Mouse (Mus musculus): ENCODE measurements at regions not wholly inside any gene's neighbourhood (a gene's known extent, or its start where the extent isn't known, plus 50 kb on each side); places are given as distances from the start of the nearest gene placed in this dataset.

DNA sequence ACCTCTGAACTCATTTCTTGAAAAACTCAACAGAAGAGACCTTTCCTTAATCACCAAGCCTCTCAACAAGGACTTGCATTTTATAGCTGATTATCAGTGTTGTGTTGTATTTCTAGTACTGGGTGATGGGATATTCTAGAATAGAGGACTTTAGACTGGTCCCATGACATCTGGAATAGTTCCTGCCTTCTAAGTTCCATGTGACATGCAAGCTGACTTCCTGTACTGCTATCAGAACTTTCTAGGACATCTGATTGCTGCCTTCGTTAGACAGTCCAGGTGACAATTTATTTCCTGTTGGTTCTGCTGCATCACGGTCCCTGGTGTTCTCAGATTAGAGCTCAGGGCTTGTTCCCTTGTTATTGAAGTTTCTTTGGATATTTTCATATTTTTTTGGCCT, 465.5 kb downstream of the Bnc2 start:
- Histone ChIP-seq H3K4me3 (ENCODE audit: insufficient read depth, low read depth, low read length) (no peak overlapping the region), H3K79me2 (ENCODE audit: control insufficient read depth, insufficient read depth, low read length) (no peaks in the 10 kb centered on the region), H3K27me3 (ENCODE audit: control insufficient read depth, insufficient read depth, low read length) (no peaks in the 10 kb centered on the region), H3K27ac (replicated peaks; ENCODE audit: insufficient read depth, low read depth, low read length) (no peak overlapping the region), H3K4me1 (ENCODE audit: control insufficient read depth, insufficient read depth, low read length) (no peaks in the 10 kb centered on the region; the same call in 1 of the 2 replicates), H3K36me3 (ENCODE audit: control insufficient read depth, insufficient read depth, low read length) (no peaks in the 10 kb centered on the region), H3K9ac (ENCODE audit: low read depth, low read length) (no peak overlapping the region)
- 86% methylated on average over 2 of the region's 2 CpGs for WGBS
- no peak for DNase-seq (ENCODE audit: extremely low read depth, low read depth, low spot score)
- TF ChIP-seq POLR2A (IDR thresholded peaks at IDR 0.05; ENCODE audit: extremely low read depth, insufficient read depth, low read length) (no peak), CTCF (IDR thresholded peaks at IDR 0.05; ENCODE audit: low read depth, low read length) (no peak)

GRCm38 (mm10) chr4:84211311-84211875, 463.7 kb downstream of the Bnc2 start:
- Histone ChIP-seq H3K27ac (replicated peaks; ENCODE audit: insufficient read depth, low read depth, low read length) (no peak overlapping the region), H3K79me2 (ENCODE audit: control insufficient read depth, insufficient read depth, low read length) (no peaks in the 10 kb centered on the region), H3K4me3 (ENCODE audit: insufficient read depth, low read depth, low read length) (no peak overlapping the region), H3K4me1 (ENCODE audit: control insufficient read depth, insufficient read depth, low read length) (no peaks in the 10 kb centered on the region), H3K9ac (ENCODE audit: low read depth, low read length) (no peak overlapping the region), H3K27me3 (ENCODE audit: control insufficient read depth, insufficient read depth, low read length) (no peaks in the 10 kb centered on the region), H3K36me3 (ENCODE audit: control insufficient read depth, insufficient read depth, low read length) (no peaks in the 10 kb centered on the region)
- no peak for TF ChIP-seq CTCF (IDR thresholded peaks at IDR 0.05; ENCODE audit: low read depth, low read length)
- no peak for TF ChIP-seq POLR2A (IDR thresholded peaks at IDR 0.05; ENCODE audit: extremely low read depth, insufficient read depth, low read length)
- 86% methylated on average over 11 of the region's 11 CpGs for WGBS
- no peak for DNase-seq (ENCODE audit: extremely low read depth, low read depth, low spot score)

- DNase-seq (ENCODE audit: extremely low read depth, low read depth, low spot score) = no peak
- no peak overlapping the region for H3K4me3 ChIP-seq (ENCODE audit: insufficient read depth, low read depth, low read length)
- no peaks in the 10 kb centered on the region for H3K4me1 ChIP-seq (ENCODE audit: control insufficient read depth, insufficient read depth, low read length)
- 73% methylated on average over 6 of the region's 6 CpGs for WGBS
- no peaks in the 10 kb centered on the region for H3K27me3 ChIP-seq (ENCODE audit: control insufficient read depth, insufficient read depth, low read length)
- TF ChIP-seq POLR2A (IDR thresholded peaks at IDR 0.05; ENCODE audit: extremely low read depth, insufficient read depth, low read length) (no peak), CTCF (IDR thresholded peaks at IDR 0.05; ENCODE audit: low read depth, low read length) (no peak)
- no peak overlapping the region for H3K9ac ChIP-seq (ENCODE audit: low read depth, low read length)
- H3K36me3 ChIP-seq (ENCODE audit: control insufficient read depth, insufficient read depth, low read length) = no peaks in the 10 kb centered on the region
- H3K27ac ChIP-seq (replicated peaks; ENCODE audit: insufficient read depth, low read depth, low read length) = no peak overlapping the region
- H3K79me2 ChIP-seq (ENCODE audit: control insufficient read depth, insufficient read depth, low read length) = no peaks in the 10 kb centered on the region
These were observed 463.1 kb downstream of the Bnc2 start for GRCm38 (mm10) chr4:84212004-84212403.

DNA sequence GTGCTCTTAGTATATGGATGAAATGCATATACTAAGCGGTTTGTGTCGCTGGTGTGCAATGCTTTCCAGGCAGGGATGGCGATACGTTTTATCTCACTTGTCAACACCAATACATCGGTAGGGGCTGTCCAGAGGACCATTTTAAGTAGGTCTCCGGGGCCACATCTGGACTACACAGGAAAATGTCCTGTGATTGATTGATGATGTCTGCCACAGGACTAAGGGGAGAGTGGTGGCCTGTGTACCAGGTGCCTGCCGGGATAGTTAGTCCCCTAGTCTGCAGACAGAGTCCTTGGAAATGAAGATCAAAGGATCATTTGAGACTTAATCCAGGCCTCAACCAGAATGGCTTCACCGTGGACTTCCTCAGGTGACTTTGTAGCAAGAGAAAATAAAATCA, 460.6 kb downstream of the Bnc2 start:
- Histone ChIP-seq H3K4me3 (ENCODE audit: insufficient read depth, low read depth, low read length) (no peak overlapping the region), H3K4me1 (ENCODE audit: control insufficient read depth, insufficient read depth, low read length) (no peaks in the 10 kb centered on the region), H3K9ac (ENCODE audit: low read depth, low read length) (no peak overlapping the region), H3K27me3 (ENCODE audit: control insufficient read depth, insufficient read depth, low read length) (no peaks in the 10 kb centered on the region), H3K79me2 (ENCODE audit: control insufficient read depth, insufficient read depth, low read length) (no peaks in the 10 kb centered on the region), H3K27ac (replicated peaks; ENCODE audit: insufficient read depth, low read depth, low read length) (no peak overlapping the region), H3K36me3 (ENCODE audit: control insufficient read depth, insufficient read depth, low read length) (no peaks in the 10 kb centered on the region)
- WGBS = 87% methylated on average over 8 of the region's 8 CpGs
- no peak for TF ChIP-seq POLR2A (IDR thresholded peaks at IDR 0.05; ENCODE audit: extremely low read depth, insufficient read depth, low read length)
- no peak for TF ChIP-seq CTCF (IDR thresholded peaks at IDR 0.05; ENCODE audit: low read depth, low read length)
- DNase-seq (ENCODE audit: extremely low read depth, low read depth, low spot score) = no peak

DNA sequence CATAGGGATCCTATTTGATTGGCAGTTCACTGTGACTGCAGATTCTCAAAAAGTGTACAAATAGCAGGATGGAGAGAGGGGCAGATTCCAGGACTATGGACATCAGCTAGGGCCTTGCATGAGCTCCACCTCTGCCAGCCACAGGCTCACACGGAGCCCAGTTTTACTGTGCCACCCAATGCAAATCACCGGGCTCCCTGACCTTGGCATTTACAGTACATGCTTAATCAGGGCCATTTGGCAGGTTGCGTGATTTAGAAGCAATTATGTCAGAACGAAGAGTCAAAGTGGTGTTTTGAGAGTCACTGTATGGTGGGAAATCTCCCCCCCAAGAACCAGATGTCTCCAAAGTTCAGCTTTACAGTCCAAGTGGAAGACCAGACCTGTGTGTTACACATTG, 456.1 kb downstream of the Bnc2 start:
- H3K4me1 ChIP-seq (ENCODE audit: control insufficient read depth, insufficient read depth, low read length) = no peaks in the 10 kb centered on the region
- 88% methylated on average over 4 of the region's 4 CpGs for WGBS
- no peak overlapping the region for H3K9ac ChIP-seq (ENCODE audit: low read depth, low read length)
- no peak for DNase-seq (ENCODE audit: extremely low read depth, low read depth, low spot score)
- no peak overlapping the region for H3K27ac ChIP-seq (replicated peaks; ENCODE audit: insufficient read depth, low read depth, low read length)
- no peaks in the 10 kb centered on the region for H3K27me3 ChIP-seq (ENCODE audit: control insufficient read depth, insufficient read depth, low read length)
- no peak overlapping the region for H3K4me3 ChIP-seq (ENCODE audit: insufficient read depth, low read depth, low read length)
- TF ChIP-seq POLR2A (IDR thresholded peaks at IDR 0.05; ENCODE audit: extremely low read depth, insufficient read depth, low read length) (no peak), CTCF (IDR thresholded peaks at IDR 0.05; ENCODE audit: low read depth, low read length) (no peak)
- H3K36me3 ChIP-seq (ENCODE audit: control insufficient read depth, insufficient read depth, low read length) = no peaks in the 10 kb centered on the region
- H3K79me2 ChIP-seq (ENCODE audit: control insufficient read depth, insufficient read depth, low read length) = no peaks in the 10 kb centered on the region

GRCm38 (mm10) chr4:84222057-84222717, 452.9 kb downstream of the Bnc2 start:
- no peak overlapping the region for H3K4me3 ChIP-seq (ENCODE audit: insufficient read depth, low read depth, low read length)
- DNase-seq (ENCODE audit: extremely low read depth, low read depth, low spot score) = no peak
- 84% methylated on average over 4 of the region's 4 CpGs for WGBS
- H3K79me2 ChIP-seq (ENCODE audit: control insufficient read depth, insufficient read depth, low read length) = no peaks in the 10 kb centered on the region
- H3K27me3 ChIP-seq (ENCODE audit: control insufficient read depth, insufficient read depth, low read length) = no peaks in the 10 kb centered on the region
- no peak for TF ChIP-seq POLR2A (IDR thresholded peaks at IDR 0.05; ENCODE audit: extremely low read depth, insufficient read depth, low read length)
- TF ChIP-seq CTCF (IDR thresholded peaks at IDR 0.05; ENCODE audit: low read depth, low read length) = no peak
- no peak overlapping the region for H3K27ac ChIP-seq (replicated peaks; ENCODE audit: insufficient read depth, low read depth, low read length)
- H3K36me3 ChIP-seq (ENCODE audit: control insufficient read depth, insufficient read depth, low read length) = no peaks in the 10 kb centered on the region
- no peaks in the 10 kb centered on the region for H3K4me1 ChIP-seq (ENCODE audit: control insufficient read depth, insufficient read depth, low read length)
- H3K9ac ChIP-seq (ENCODE audit: low read depth, low read length) = no peak overlapping the region

All from liver, adult 2 months (tissue).